Mouse (Mus musculus): ENCODE results near the gene Atp6v1e2. TPM values are rescaled to one million over a fixed set of nuclear protein-coding genes. Genes with fewer than 3 reads are reported as not detected.

The Atp6v1e2 gene
- polyA plus RNA-seq, 1 experiment from 2014 or later, result not detected

Other genes with a start within 250 kb of the Atp6v1e2 start
- 2.7 and 4.0 TPM in 2 replicates for gene Epas1, start 194.2 kb downstream of the Atp6v1e2 start, polyA plus RNA-seq (2015; fragmentation: Nextera tagmentation; extraction: Ambion mirVana)
- gene Tmem247, start 30.5 kb downstream of the Atp6v1e2 start, polyA plus RNA-seq (2015; fragmentation: Nextera tagmentation; extraction: Ambion mirVana), result not detected in 2 replicates
- 0.86 and 1.1 TPM in 2 replicates for gene Rhoq, start 15.2 kb upstream of the Atp6v1e2 start, polyA plus RNA-seq (2015; fragmentation: Nextera tagmentation; extraction: Ambion mirVana)
- gene Pigf, start 77.5 kb upstream of the Atp6v1e2 start, polyA plus RNA-seq (2015; fragmentation: Nextera tagmentation; extraction: Ambion mirVana), result 10.7 TPM in 2 replicates
- 57.1 and 62.6 TPM in 2 replicates for gene Cript, start 77.7 kb upstream of the Atp6v1e2 start, polyA plus RNA-seq (2015; fragmentation: Nextera tagmentation; extraction: Ambion mirVana)
- 1.5 and 1.9 TPM in 2 replicates for gene Socs5, start 159.8 kb upstream of the Atp6v1e2 start, polyA plus RNA-seq (2015; fragmentation: Nextera tagmentation; extraction: Ambion mirVana)